Mouse (Mus musculus) MEL (cell line): Measurements from ENCODE around the gene Mpc1. TPM values are rescaled to one million over a fixed set of nuclear protein-coding genes. Genes with fewer than 3 reads are reported as not detected.

Source experiments
- DNase-seq: peaks from one replicate; pipeline ENCODE4 v3.0.0; 2011; ENCODE audit warnings: low read depth, low spot score
- H3K27ac ChIP-seq: 2 replicates; pipeline ENCODE4 v1.5.1; 2012; ENCODE audit warnings: low read depth, mild to moderate bottlenecking, control low read depth, low read length, moderate library complexity; ENCODE audit not compliant: control insufficient read depth
- H3K27me3 ChIP-seq, 2 experiments: fragments of 150-350 bp in 1 of 2; sonication (generic) in 1 of 2; 2 replicates each; pipeline ENCODE4 v1.6.1; 2012; ENCODE audit warnings: low read length in 2 of 2, mild to moderate bottlenecking in 2 of 2, improper control_type of control experiment in 1 of 2, moderate library complexity in 1 of 2; ENCODE audit not compliant: insufficient read depth in 2 of 2, control insufficient read depth in 1 of 2
- H3K36me3 ChIP-seq, 2 experiments: 2 replicates each; pipeline ENCODE4 v1.6.1; 2012 to 2014; ENCODE audit warnings: low read length in 2 of 2, improper control_type of control experiment in 1 of 2, inconsistent platforms in 1 of 2, mild to moderate bottlenecking in 1 of 2; ENCODE audit not compliant: insufficient read depth in 2 of 2, control insufficient read depth in 1 of 2
- H3K4me1 ChIP-seq, 2 experiments: fragments of 150-350 bp in 1 of 2; sonication (generic) in 1 of 2; 2 replicates each; pipeline ENCODE4 v1.6.1; 2012; ENCODE audit warnings: low read length in 2 of 2, improper control_type of control experiment in 1 of 2, mild to moderate bottlenecking in 1 of 2; ENCODE audit not compliant: insufficient read depth in 2 of 2, control insufficient read depth in 1 of 2
- H3K4me3 ChIP-seq, 2 experiments: fragments of 150-350 bp in 1 of 2; sonication (generic) in 1 of 2; 2 replicates each; pipeline ENCODE4 v1.5.1; 2012; ENCODE audit warnings: low read depth in 2 of 2, low read length in 2 of 2, mild to moderate bottlenecking in 2 of 2, moderate library complexity in 2 of 2, control low read depth in 1 of 2, improper control_type of control experiment in 1 of 2; ENCODE audit not compliant: control insufficient read depth in 1 of 2, insufficient read depth in 1 of 2
- H3K79me2 ChIP-seq: 2 replicates; pipeline ENCODE4 v1.6.1; 2012; ENCODE audit warnings: mild to moderate bottlenecking, low read length, moderate library complexity; ENCODE audit not compliant: control insufficient read depth, poor library complexity, insufficient read depth
- H3K9ac ChIP-seq: 2 replicates; pipeline ENCODE4 v1.6.1; 2012; ENCODE audit warnings: low read depth, mild to moderate bottlenecking, control low read depth, low read length, moderate library complexity; ENCODE audit not compliant: control insufficient read depth, poor library complexity, severe bottlenecking
- H3K9me3 ChIP-seq: fragments of 150-350 bp; sonication (generic); replicated peaks from 2 replicates; pipeline ENCODE4 v1.6.1; 2012; ENCODE audit warnings: mild to moderate bottlenecking, low read length, improper control_type of control experiment, moderate library complexity; ENCODE audit not compliant: insufficient read depth
- CHD1 ChIP-seq: IDR thresholded peaks from 2 replicates; pipeline ENCODE4 v1.6.1; 2012; ENCODE audit warnings: low read depth, mild to moderate bottlenecking, inconsistent platforms, low read length, improper control_type of control experiment
- CHD2 ChIP-seq: IDR thresholded peaks from 2 replicates; pipeline ENCODE4 v1.6.1; 2011; ENCODE audit warnings: low read length, improper control_type of control experiment
- ETS1 ChIP-seq: IDR thresholded peaks from 2 replicates; pipeline ENCODE4 v1.6.1; 2012; ENCODE audit warnings: low read depth, mild to moderate bottlenecking, inconsistent platforms, low read length, improper control_type of control experiment, moderate library complexity
- GABPA ChIP-seq: IDR thresholded peaks from 2 replicates; pipeline ENCODE4 v1.6.1; 2012; ENCODE audit warnings: low read depth, mild to moderate bottlenecking, inconsistent platforms, low read length, improper control_type of control experiment, moderate library complexity
- GATA1 ChIP-seq: IDR thresholded peaks from 2 replicates; pipeline ENCODE4 v1.6.1; 2011; ENCODE audit warnings: low read depth, low read length, improper control_type of control experiment
- HCFC1 ChIP-seq: IDR thresholded peaks from 2 replicates; pipeline ENCODE4 v1.6.1; 2012; ENCODE audit warnings: low read depth, mild to moderate bottlenecking, inconsistent platforms, low read length, improper control_type of control experiment, moderate library complexity
- JUND ChIP-seq: IDR thresholded peaks from 2 replicates; pipeline ENCODE4 v1.6.1; 2011; ENCODE audit warnings: low read depth, mild to moderate bottlenecking, improper control_type of control experiment, low read length
- MAFK ChIP-seq: IDR thresholded peaks from 2 replicates; pipeline ENCODE4 v1.6.1; 2011; ENCODE audit warnings: low read depth, mild to moderate bottlenecking, low read length, improper control_type of control experiment, borderline replicate concordance
- MAX ChIP-seq: IDR thresholded peaks from 2 replicates; pipeline ENCODE4 v1.6.1; 2011; ENCODE audit warnings: low read length, improper control_type of control experiment
- MEF2A ChIP-seq: IDR thresholded peaks from 2 replicates; pipeline ENCODE4 v1.6.1; 2014; ENCODE audit warnings: low read depth, mild to moderate bottlenecking, inconsistent platforms, low read length, improper control_type of control experiment; ENCODE audit not compliant: poor library complexity, insufficient replicate concordance, severe bottlenecking; ENCODE audit errors: extremely low read depth
- MYB ChIP-seq: IDR thresholded peaks from 2 replicates; pipeline ENCODE4 v1.6.1; 2011; ENCODE audit warnings: mild to moderate bottlenecking, low read depth, low read length, improper control_type of control experiment
- NELFE ChIP-seq: IDR thresholded peaks from 2 replicates; pipeline ENCODE4 v1.6.1; 2011; ENCODE audit warnings: low read depth, low read length, improper control_type of control experiment
- NRF1 ChIP-seq: IDR thresholded peaks from 2 replicates; pipeline ENCODE4 v1.6.1; 2014; ENCODE audit warnings: low read depth, mild to moderate bottlenecking, inconsistent platforms, low read length, improper control_type of control experiment, moderate library complexity; ENCODE audit not compliant: poor library complexity, insufficient read depth, severe bottlenecking
- POLR2A ChIP-seq, 2 experiments: IDR thresholded peaks; 2 replicates each; pipeline ENCODE4 v1.6.1; 2011 to 2012; ENCODE audit warnings: low read length in 2 of 2, mild to moderate bottlenecking in 2 of 2, control low read depth in 1 of 2, improper control_type of control experiment in 1 of 2, low read depth in 1 of 2, moderate library complexity in 1 of 2; ENCODE audit not compliant: control insufficient read depth in 1 of 2, insufficient read depth in 1 of 2, poor library complexity in 1 of 2
- POLR2AphosphoS2 ChIP-seq: IDR thresholded peaks from 2 replicates; pipeline ENCODE4 v1.6.1; 2011; ENCODE audit warnings: low read length, improper control_type of control experiment
- POLR2AphosphoS5 ChIP-seq: IDR thresholded peaks from 2 replicates; pipeline ENCODE4 v1.6.1; 2012; ENCODE audit warnings: low read depth, borderline replicate concordance, mild to moderate bottlenecking, inconsistent platforms, low read length, moderate library complexity, mixed read lengths
- RAD21 ChIP-seq: IDR thresholded peaks from 2 replicates; pipeline ENCODE4 v1.6.1; 2011; ENCODE audit warnings: mild to moderate bottlenecking, low read depth, low read length, improper control_type of control experiment
- SMC3 ChIP-seq: IDR thresholded peaks from 2 replicates; pipeline ENCODE4 v1.6.1; 2011; ENCODE audit warnings: low read depth, low read length, improper control_type of control experiment
- TAL1 ChIP-seq: IDR thresholded peaks from 2 replicates; pipeline ENCODE4 v1.6.1; 2012; ENCODE audit warnings: mild to moderate bottlenecking, inconsistent platforms, low read length, moderate library complexity, mixed read lengths
- TBP ChIP-seq: IDR thresholded peaks from 2 replicates; pipeline ENCODE4 v1.8.0; 2011; ENCODE audit warnings: low read depth, low read length, improper control_type of control experiment
- TCF12 ChIP-seq: IDR thresholded peaks from 2 replicates; pipeline ENCODE4 v1.6.1; 2014; ENCODE audit warnings: low read depth, mild to moderate bottlenecking, inconsistent platforms, low read length, improper control_type of control experiment, moderate library complexity
- UBTF ChIP-seq: IDR thresholded peaks from 2 replicates; pipeline ENCODE4 v1.6.1; 2012; ENCODE audit warnings: low read depth, mild to moderate bottlenecking, inconsistent platforms, low read length, improper control_type of control experiment, moderate library complexity, borderline replicate concordance; ENCODE audit not compliant: insufficient read depth
- USF1 ChIP-seq: IDR thresholded peaks from 2 replicates; pipeline ENCODE4 v1.6.1; 2014; ENCODE audit warnings: low read depth, mild to moderate bottlenecking, inconsistent platforms, low read length, improper control_type of control experiment, moderate library complexity
- ZKSCAN1 ChIP-seq: IDR thresholded peaks from 2 replicates; pipeline ENCODE4 v1.6.1; 2012; ENCODE audit warnings: low read depth, mild to moderate bottlenecking, inconsistent platforms, low read length, improper control_type of control experiment, moderate library complexity
- ZNF384 ChIP-seq: IDR thresholded peaks from 2 replicates; pipeline ENCODE4 v1.6.1; 2012; ENCODE audit warnings: low read depth, mild to moderate bottlenecking, inconsistent platforms, low read length, improper control_type of control experiment
- polyA plus RNA-seq, 2 experiments: library from polyadenylated mRNA; stranded (reverse) in 1 of 2; unstranded in 1 of 2; fragments of >175 nt in 1 of 2; fragments of >200 nt in 1 of 2; gene quantifications; 2 replicates each; pipeline versions ENCODE4 v1.2.1 to v1.2.4; 2012; ENCODE audit warnings: low replicate concordance in 2 of 2, low read depth in 1 of 2; ENCODE audit not compliant: insufficient read length in 2 of 2, insufficient read depth in 1 of 2, missing spikeins in 1 of 2
- total RNA-seq: library from RNA; depleted of rRNA; stranded (reverse); fragments of 300-350 nt; gene quantifications from 2 replicates; pipeline ENCODE4 v1.2.3, GENCODE M21; 2012

Gene Mpc1
- total and polyA plus RNA-seq, 3 experiments = 56.2 to 89.6 TPM; not detected in 1

DNA sequence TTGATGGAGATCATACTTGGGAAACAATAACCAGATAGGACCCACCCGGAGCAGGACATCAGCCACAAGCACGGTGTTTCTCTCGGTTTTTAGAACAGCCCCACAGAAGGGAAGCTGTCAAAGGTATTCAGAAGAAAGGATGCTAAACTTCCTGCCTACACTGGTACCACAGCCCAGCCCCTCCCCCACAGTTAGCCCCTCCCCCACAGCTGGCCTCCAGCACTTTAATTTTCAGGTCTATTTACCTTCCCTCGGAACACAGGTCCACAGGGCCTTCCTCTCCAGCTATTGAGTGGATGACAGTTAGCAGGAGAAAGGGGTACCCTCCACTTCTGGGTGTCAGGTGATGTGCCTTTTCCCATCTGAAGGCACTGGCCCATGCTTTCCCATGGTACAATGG lies 42.2 kb upstream of the Mpc1 start:
- Histone ChIP-seq H3K36me3 (no peaks in the 10 kb centered on the region), H3K27ac (no peak overlapping the region), H3K9ac (no peak overlapping the region), H3K27me3 (peaks cover 7 to 13% of the 10 kb centered on the region in 2 experiments), H3K4me1 (0 out of 4 replicates have a peak, but pooled peaks cover 0 to 2% of the 10 kb centered on the region in 2 experiments), H3K4me3 (no peak overlapping the region), H3K9me3 (no peaks in the 10 kb centered on the region), H3K79me2 (no peaks in the 10 kb centered on the region)
- no peak for DNase-seq
- no peak for TF ChIP-seq MYB

- H3K9me3 ChIP-seq = no peaks in the 10 kb centered on the region
- no peaks in the 10 kb centered on the region for H3K36me3 ChIP-seq
- DNase-seq = no peak
- H3K4me1 ChIP-seq = 0 out of 4 replicates have a peak, but pooled peaks cover 0 to 2% of the 10 kb centered on the region in 2 experiments
- no peak overlapping the region for H3K4me3 ChIP-seq
- no peak for TF ChIP-seq HCFC1
- TF ChIP-seq NELFE = no peak
- no peak for TF ChIP-seq TBP
- no peak for TF ChIP-seq POLR2AphosphoS2
- TF ChIP-seq TAL1 = no peak
- TF ChIP-seq ZNF384 = no peak
- no peak for TF ChIP-seq UBTF
- no peak for TF ChIP-seq ETS1
- TF ChIP-seq ZKSCAN1 = no peak
- no peak for TF ChIP-seq MEF2A
- no peak for TF ChIP-seq GABPA
- TF ChIP-seq CHD2 = no peak
- no peaks in the 10 kb centered on the region for H3K79me2 ChIP-seq
- no peak overlapping the region for H3K27ac ChIP-seq
- H3K27me3 ChIP-seq = peaks cover 0 to 11% of the 10 kb centered on the region in 2 experiments; a peak in 3 of 4 replicates
- no peak overlapping the region for H3K9ac ChIP-seq
These were observed 41.1 kb upstream of the Mpc1 start for GRCm38 (mm10) chr17:8241645-8242044.

DNA sequence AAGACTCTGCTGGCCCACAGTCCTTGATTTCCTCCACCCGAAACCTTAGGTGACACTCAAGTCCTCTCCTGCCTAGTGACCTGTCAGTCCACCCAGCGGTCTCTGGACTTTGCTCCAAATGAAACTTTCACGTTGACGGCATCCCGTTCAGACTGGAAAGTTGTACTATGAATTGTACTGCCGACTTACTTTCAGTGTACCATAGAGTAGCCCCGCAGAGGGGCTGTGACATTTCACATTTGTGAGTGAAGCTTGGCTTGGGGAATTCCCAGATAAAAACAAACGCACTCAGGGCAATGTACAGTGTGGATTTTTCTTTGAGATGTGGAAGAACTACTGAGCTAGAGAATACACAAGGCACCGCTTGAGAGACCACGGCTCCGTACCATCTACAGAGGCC lies 40.5 kb upstream of the Mpc1 start:
- 0 out of 4 replicates have a peak, but pooled peaks cover 0 to 2% of the 10 kb centered on the region in 2 experiments for H3K4me1 ChIP-seq
- no peak for DNase-seq
- H3K27ac ChIP-seq = no peak overlapping the region
- H3K9me3 ChIP-seq = no peaks in the 10 kb centered on the region
- H3K79me2 ChIP-seq = no peaks in the 10 kb centered on the region
- H3K9ac ChIP-seq = no peak overlapping the region
- peaks cover under 1 to 10% of the 10 kb centered on the region in 2 experiments for H3K27me3 ChIP-seq
- TF ChIP-seq CHD1 (no peak), GATA1 (no peak), JUND (no peak), TCF12 (no peak), MAFK (no peak), POLR2A (IDR thresholded peaks at IDR 0.05; ENCODE audit: control insufficient read depth in 1 of 2, insufficient read depth in 1 of 2, low read depth in 1 of 2, low read length in 2 of 2, poor library complexity in 1 of 2) (no peak), MAX (no peak), SMC3 (no peak), POLR2AphosphoS5 (no peak), GABPA (no peak), NRF1 (no peak), MEF2A (no peak), TAL1 (no peak), USF1 (no peak), UBTF (no peak), RAD21 (no peak)
- H3K4me3 ChIP-seq = no peak overlapping the region
- no peaks in the 10 kb centered on the region for H3K36me3 ChIP-seq
